Comparison of ENCODE assay signal across 21 mouse cellular contexts in the genomic region with DNA sequence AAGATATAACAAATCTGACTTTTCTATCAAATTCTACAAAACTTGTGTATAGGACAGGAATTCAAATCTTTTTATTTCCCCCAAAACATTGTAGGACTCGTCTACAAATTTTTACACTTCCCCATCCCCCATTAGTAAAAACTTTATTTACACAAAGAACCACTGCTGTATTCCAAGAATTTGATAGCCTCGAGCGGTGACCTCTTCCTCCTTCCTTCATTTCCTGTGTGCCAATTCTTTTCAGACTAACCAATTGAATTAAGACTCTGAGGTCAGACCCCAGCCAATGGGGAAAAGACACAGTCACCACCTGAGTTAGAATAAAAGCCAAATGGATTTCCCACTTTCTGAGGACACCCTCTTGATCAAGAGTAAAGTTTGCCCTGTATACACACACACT.
"Had no signal": no experiment of that assay in that cellular context is flagged by ENCODE, and none has a peak within 500 bp of the region (broad histone marks: within the 10 kb centered on the region; RNA-seq: fewer than 3 reads in every experiment).

No protein-coding gene starts in this region.

- ATAC-seq: liver, postnatal 0 days had no signal

- DNase-seq: kidney, adult 9 months; kidney, postnatal 10 days; kidney, postnatal 4 days; left cerebral cortex, postnatal 4 days; liver, postnatal 0 days; lung, postnatal 14 days; lung, postnatal 4 days; midbrain, embryonic 14.5 days; right cerebral cortex, adult 18-20 months; right cerebral cortex, postnatal 14 days; right cerebral cortex, postnatal 4 days; thymus, adult 2 months; thymus, postnatal 14 days; thymus, postnatal 4 days had no signal

- H3K9ac ChIP-seq: limb, embryonic 12.5 days; limb, embryonic 15.5 days; liver, embryonic 14.5 days; liver, postnatal 0 days; lung, embryonic 15.5 days had no signal

- H3K4me3 ChIP-seq: limb, embryonic 12.5 days; limb, embryonic 15.5 days; lung, embryonic 15.5 days had no signal

- H3K27ac ChIP-seq: limb, embryonic 12.5 days; limb, embryonic 15.5 days; liver, embryonic 14.5 days; lung, embryonic 15.5 days; stomach, postnatal 0 days had no signal

- H3K36me3 ChIP-seq: limb, embryonic 12.5 days; limb, embryonic 15.5 days; lung, embryonic 15.5 days had no signal

- H3K4me2 ChIP-seq: limb, embryonic 12.5 days; limb, embryonic 15.5 days; liver, embryonic 11.5 days; lung, embryonic 15.5 days; midbrain, embryonic 11.5 days had no signal

- H3K9me3 ChIP-seq: limb, embryonic 12.5 days; limb, embryonic 15.5 days; lung, embryonic 15.5 days had no signal

- H3K27me3 ChIP-seq: limb, embryonic 15.5 days; lung, embryonic 15.5 days had no signal
